Mouse (Mus musculus) frontal cortex, adult (tissue): ENCODE results near the gene Usp43.

Experiments
- ATAC-seq: cut with Nextera tagmentation; 2 replicates; pipeline ENCODE4 v1.9.2; 2017; ENCODE audit warnings: mild to moderate bottlenecking, moderate library complexity, mixed read lengths; ENCODE audit not compliant: low TSS enrichment

The Usp43 gene

DNA sequence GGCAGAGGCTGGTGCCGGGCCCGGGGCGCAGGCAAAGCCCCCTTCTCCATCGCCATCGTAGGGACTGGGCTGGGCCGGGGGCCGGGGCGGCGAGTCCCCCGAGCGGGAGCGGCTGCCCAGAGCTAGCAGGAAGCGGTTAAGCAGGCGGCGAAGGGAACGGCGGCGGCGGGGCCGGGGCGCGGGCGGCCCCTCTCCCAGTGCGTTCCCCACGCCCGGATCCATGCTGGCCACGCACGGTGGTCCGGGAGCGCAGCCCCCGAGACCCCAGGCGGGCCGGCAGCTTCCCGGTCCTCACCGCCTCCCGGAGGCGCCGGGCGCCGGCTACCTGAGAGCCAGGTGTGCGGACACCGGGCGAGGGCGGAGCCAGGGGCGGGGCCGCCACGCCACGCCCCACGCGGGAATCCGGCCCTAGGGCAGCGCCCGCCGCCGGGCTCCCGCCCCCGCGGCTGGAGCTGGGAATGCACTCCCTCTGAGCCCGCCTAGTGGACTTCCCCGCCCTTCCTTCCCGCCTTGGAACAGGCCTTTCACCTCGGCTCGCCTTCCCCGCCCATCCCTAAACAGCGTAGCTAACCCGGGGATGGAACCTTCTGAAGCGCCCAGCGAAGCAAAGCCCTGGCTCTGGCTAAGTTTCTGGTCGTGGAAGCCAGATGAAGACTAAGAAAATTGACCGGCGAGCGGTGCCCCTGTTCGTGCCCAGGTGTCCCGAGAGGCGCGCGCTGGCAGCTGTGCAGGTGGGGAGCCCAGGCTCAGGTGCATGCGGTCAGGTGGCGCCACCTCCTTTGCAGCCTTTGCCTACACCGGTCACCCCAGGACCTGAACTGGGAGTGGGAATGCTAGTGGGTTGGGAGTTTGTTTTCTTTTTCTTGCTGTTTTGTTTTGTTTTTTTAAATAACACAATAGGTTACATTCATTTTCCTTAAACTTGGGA lies at the start of gene Usp43:
Gene Usp43, minus strand, starts transcription at position 327 of the 928 bp plus-strand sequence.
- ATAC-seq: peak; percentile 18; the same call in 1 of the 2 replicates

GRCm38 (mm10) chr11:67967831-67968230 lies 45.9 kb upstream of the Usp43 start:
- ATAC-seq: no peak

DNA sequence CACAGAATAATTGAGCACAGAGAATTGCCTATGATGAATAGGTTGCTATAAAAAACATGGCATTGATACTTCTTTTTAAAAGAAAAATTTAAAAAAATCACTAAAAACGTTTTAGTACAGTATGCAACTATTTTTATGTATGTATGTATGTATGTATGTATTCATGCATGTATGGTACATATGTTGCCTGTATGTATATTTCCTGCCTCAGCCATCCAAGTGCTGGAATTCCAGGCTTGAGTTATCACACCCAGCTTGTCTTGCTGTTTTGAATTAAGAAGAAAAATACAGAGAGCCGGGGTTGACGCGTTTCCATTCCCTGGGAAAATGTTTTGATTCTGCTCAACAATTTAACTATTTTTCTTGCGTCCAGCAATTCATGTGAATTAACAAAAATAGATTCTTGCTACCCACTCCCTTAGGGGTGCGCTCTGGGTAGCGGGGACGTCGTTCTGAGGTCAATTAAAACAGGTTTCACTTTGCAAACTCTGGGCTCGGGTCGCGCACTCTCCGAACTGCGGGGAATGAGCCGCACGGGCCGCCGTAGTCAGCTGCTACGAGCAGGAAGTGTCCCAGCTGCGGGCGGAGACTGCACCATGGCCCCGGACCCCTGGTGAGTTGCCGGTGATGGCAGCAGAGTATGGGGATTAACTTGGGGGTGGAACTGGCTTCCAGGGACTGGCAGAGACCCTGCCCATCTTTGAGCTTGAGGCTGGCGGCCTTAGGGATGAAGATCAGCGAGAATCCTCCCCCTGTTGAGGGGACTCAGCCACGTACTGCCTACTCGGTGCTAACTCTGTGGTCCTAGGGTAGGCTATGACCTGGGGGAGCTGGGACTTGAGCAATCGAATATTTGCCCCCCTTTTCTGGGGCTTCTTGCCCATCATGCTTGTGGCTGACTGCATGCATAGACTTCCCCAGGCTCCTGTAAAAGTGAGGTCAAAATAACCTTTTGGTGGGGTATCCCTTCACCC lies 44.2 kb upstream of the Usp43 start, which contains the start of gene Stx8:
Gene Stx8, plus strand, starts transcription at position 289 of the 974 bp plus-strand sequence.
- ATAC-seq: peak; percentile 64

DNA sequence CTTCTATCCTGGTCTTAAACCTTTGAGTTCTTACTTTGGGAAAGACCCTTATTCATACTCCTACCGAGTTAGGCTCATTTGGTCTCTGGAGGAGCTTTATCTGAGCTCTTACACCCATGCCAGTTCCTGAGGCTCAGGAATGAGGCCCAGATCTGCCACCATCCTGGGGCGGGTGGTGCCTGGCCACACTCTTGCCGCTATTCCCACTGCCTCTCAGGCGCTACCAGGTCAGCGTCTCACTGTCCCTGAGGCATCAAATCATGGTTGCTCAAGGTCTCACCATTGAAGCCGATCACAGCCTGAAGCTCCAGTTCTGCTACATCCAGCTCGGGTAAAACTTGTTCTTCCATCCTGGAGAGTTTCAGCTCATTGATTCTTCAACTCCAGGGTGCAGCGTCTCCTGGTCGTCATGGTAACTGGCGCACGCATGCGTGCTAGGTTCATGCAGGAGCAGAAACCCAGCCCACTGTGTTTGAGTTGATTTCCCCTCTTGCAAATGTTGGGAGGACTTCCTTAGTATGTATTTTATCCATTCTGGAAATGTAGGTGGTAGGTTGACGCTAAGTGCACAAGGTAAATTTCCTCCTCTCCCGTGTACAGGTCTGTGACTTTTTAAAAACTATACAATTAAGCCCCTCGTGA lies 43.4 kb upstream of the Usp43 start, which contains the start of gene Cfap52:
Gene Cfap52, minus strand, starts transcription at position 410 of the 642 bp plus-strand sequence.
- peak; percentile 88 for ATAC-seq

DNA sequence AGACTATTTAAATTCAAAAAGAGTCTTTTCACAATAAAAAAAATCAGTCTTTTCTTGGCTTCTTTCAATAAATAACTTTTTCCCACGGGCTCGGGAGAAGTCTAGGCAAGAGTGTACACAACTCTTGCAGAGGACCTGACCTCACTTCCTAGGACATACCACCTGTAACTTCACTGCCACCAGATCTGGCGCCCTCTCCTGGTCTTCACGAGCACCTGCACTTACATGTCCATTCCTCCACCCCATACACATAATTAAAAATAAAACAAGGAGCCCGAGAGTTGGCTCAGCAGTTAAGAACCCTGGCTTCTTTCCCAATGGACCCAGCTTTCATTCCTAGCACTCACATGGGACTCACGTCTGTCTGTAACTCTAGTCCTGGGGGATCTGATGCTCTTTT lies 42.2 kb upstream of the Usp43 start:
- ATAC-seq: no peak

DNA sequence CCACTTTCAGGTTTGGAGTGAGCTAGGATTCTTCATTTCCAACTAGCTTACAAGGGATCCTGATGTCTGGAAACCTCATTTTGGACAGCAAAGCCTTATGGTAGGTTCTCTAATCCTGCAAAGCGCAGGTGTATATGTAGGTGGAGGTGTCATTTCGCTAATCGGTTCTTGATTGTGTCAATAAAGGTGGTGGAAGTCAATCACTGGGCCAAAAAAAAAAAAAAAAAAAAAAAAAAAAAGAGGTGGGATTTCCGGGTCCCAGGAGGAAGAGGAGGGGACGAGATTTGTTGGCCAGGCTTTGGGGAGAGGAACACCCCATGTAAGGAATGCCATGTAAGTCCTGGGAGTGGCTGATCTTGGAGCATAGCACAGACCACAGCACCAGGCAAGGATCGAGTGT lies 32.5 kb upstream of the Usp43 start:
- ATAC-seq: no peak

DNA sequence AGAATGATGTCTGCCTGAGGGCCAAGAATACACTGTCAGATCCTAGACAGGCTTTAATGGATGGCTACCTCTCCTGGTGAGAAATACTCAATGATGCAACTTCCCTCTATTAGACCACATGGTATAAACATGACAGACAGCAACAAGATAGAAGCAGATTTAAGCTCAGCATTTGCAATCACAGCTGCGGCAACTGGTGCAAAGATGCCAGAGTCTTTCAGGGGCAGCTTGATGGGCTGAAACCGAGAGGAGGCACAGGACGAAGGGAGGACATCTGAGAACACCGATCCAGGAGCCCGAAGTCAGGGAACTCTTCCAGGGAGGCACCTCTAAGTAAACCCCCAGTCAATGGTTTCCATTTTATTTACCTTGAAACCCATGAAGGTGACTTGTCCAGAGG lies 31.7 kb upstream of the Usp43 start:
- ATAC-seq: no peak

- ATAC-seq: no peak
Measured at GRCm38 (mm10) chr11:67949475-67949874, 27.5 kb upstream of the Usp43 start.

DNA sequence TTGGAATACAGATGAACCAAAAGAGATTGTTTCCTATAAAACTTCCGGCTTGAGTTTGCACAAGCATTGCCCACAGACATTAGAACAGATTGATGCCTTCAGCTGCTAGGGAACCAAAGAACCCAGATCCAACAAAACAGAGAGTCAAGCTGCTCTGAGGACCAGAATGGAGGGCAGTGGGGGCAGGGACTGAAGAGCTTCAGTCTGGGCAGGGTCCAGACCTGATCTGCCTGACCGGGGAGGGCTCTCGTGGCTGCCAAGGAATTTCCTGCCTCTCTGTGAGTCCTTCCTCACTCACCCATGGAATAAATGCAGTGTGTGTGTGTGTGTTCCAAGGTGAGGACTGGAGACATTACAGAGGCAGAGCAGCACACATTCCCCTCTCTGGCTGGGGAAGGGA lies 26.3 kb upstream of the Usp43 start:
- ATAC-seq: no peak

GRCm38 (mm10) chr11:67932156-67932555 lies 10.2 kb upstream of the Usp43 start:
- ATAC-seq: no peak

DNA sequence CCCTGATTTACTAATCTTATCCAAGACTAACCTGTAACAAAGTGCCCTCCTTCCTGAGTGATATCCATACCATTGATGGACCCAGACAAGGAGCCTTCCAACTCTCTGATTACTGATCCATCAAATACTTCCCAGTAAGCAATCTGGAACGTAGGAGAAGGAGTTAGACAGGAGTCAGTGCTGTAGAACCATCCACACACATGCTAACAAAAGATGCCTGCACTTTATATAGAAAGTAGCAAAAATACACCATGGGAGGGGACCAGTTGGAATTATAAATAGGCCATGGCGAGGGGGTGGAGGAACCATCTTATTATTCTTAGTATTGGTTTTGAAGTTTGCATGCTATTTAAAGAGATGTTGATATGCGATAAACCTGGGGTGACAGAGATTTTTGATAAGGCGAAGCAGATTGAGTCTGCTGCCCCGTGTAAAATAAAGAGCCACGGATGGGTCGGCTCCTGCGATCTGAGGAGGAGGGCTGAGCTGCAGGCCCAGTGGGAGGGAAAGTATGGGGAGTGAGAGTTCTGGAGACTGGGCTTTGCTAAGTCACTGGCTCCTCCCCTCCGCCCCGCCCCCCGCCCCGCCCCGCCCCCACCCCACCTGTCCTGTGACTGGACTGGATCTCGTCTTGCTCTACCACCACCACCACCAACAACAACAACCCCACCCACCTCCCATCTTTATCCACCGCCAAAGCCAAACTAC lies 4.5 kb upstream of the Usp43 start:
- peak; percentile 53 for ATAC-seq

DNA sequence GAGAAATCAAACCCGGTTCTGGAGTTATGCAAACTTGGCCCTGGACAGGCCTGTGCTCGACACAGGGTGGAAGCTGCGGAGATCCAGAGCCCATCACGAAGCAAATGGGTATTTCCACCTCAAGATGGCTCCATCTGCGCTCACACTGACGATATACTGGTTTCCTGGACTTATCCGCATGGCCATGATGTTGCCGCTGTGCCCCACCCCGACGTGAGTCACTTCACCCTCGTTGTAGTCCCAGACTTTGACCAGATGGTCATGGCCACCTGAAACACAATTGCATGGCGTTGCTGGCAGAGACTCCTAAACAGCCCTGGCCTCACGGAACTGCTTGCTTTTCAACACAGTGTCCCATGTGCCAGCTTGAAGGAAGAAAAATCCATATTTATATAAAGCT lies 3.0 kb upstream of the Usp43 start:
- ATAC-seq: no peak

DNA sequence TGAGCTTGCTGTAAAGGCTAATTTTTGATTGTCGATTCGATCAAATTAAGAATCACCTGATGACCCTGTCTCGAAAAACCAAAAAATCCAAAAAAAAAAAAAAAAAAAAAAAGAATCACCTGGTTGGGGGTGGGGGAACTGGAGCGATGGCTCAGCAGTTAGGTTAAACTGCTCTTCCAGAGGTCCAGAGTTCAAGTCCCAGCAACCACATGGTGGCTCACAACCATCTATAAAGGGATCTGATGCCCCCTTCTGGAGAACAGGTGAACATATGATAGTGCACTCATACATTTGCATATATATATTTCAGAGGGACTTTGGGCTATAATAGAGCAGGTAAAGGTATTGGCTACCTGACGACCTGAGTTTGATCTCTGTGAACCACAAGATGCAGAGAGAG lies 1.8 kb upstream of the Usp43 start:
- ATAC-seq: no peak

DNA sequence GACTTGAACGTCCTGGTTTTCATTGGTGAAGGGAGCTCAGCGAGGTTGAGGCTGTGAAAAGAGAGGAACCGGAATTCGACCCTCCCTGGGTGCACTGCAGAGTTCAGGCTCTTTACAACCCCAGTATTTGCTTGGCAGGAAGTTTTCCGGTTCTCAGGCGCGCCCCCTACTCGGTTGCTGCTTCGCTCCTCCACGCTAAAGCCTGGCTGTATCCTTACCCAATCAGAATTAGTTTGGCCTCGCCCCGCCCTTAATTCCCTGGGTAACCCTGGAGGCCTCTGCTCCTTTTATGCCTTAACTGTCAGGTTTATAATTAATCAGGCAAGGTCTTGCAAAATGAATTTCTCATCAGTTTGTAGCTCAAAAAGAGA lies 787 bp upstream of the Usp43 start:
- peak; percentile 35; the same call in 1 of the 2 replicates for ATAC-seq

DNA sequence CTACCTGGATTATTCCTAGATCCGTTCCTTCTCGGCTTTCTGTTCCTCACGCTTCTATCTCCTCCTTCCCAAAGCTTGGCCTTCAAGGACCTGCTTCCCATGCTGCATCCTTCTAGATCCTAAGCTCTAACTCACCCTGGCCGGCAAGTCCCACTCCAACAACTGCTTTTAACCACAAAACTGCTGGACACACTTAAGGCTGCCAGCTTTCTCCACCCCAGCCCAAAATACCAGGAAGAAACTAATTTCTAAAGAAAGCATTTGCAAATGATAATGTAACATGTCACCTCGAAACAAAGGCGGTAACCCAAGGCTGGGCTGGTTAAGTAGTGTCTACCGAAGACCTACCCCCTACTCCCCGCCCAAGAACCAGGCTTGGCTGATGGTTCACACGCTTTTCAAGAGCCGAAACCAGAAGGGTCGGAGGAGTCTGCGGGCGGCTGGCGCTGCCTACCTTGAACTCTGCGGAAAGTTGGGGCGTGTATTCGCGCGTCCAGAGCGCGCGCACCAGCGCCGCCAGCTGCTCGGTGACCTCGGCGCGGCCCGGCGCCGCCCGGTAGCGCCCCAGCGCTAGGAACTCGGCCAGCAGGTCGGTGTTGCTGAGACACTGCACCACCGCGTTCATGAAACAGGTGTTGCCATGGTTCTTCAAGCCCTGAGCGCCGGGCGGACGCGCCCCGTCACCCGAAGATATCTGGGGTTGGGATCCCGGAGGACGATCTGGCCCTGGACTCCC lies 694 bp downstream of the Usp43 start:
- peak; percentile 14; the same call in 1 of the 2 replicates for ATAC-seq

DNA sequence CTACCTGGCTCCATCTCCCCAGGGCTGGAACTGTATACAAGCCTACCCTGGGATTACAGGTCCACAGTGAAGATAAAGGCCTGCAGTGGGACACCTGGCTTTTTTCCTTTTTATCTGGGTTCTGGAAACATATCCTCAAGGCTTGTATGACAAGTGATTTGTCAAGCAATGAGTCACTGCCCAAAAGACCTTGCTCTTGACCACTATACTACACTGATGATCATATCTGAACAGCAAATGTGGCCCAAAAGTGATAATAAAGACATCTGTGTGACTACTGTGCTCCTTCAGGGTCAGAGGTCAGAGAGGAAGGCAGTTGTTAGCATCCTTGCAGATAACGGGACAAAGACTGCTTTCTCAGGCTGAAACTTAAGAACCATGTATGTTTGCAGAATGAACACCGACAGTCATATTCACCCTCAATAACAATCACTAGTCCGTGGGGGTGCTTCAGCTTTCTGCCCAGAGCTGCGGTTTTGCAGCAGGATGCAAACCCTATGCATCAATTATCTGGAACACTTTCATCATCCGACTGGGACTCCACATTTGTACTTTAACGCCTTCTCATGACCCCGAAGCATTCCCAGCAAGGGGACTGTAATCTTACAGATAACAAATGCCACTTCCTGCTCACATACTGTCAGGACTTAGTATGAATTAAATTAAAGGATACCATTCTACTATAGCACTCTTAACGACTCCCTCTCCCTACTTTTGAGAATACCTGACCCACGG lies 1.6 kb downstream of the Usp43 start:
- no peak for ATAC-seq

GRCm38 (mm10) chr11:67919593-67919992 lies 2.4 kb downstream of the Usp43 start:
- peak; percentile 36; the same call in 1 of the 2 replicates for ATAC-seq

DNA sequence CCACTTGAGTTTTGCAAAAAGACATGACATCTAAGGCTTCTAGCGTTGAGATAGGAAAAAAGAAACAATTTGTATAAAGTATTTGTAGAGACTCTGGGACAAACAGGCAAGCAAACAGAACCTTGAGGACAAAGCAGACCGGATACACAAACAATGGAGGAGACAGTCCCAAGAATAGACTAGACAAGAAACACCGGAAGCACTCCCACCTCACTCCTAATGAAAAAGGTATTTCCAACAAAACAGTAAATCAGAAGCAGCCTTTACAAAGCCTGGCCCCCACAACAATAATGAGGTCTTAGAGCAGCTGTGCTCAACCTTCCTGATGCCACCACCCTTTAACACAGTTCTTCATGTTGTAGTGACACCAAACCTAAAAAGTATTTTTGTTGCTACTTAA lies 4.8 kb downstream of the Usp43 start:
- ATAC-seq: no peak

GRCm38 (mm10) chr11:67911074-67911473 lies 10.9 kb downstream of the Usp43 start:
- ATAC-seq: no peak

DNA sequence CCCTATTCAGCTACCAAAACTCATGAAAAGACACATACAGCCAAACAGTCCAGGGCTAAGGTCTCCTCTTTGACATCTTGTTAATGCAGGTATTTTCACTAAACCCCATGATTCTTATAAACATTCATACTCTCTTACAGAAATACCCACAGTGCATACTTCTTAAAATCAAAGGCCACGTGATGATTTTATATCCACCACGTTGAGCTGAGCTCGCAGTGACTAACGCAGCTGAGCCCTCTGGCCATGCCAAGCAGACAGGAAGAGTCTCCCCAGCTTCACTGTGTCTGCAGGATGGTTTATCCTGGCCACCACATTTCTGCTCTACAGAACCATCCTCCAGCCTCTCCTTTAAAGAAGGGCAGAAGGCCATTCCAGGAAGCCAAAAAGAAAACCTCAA lies 18.2 kb downstream of the Usp43 start:
- ATAC-seq: no peak
